Mouse (Mus musculus) left cerebral cortex, adult 11 months (tissue): Measurements from ENCODE around the gene Gabbr2.

Source experiments
- DNase-seq: peaks from one replicate; pipeline ENCODE4 v3.0.0; 2022; ENCODE audit warnings: low spot score

Gabbr2 gene

DNA sequence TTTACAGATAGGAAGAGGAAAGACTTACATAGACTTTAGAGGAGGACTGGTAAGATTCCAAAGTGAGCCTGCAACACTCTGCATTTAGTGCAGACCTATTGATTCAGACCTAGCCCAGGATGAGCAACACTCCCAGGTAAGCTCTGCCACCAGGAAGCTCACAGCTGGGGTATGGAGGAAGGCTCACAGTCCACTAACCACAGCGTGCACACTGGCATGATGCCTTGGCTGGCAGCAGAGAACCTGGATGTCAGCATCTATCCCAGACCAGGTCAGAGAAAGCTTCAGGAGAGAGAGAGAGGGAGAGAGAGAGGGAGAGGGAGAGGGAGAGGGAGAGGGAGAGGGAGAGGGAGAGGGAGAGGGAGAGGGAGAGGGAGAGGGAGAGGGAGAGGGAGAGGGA lies 231.8 kb downstream of the Gabbr2 start:
- DNase-seq, result no peak

DNA sequence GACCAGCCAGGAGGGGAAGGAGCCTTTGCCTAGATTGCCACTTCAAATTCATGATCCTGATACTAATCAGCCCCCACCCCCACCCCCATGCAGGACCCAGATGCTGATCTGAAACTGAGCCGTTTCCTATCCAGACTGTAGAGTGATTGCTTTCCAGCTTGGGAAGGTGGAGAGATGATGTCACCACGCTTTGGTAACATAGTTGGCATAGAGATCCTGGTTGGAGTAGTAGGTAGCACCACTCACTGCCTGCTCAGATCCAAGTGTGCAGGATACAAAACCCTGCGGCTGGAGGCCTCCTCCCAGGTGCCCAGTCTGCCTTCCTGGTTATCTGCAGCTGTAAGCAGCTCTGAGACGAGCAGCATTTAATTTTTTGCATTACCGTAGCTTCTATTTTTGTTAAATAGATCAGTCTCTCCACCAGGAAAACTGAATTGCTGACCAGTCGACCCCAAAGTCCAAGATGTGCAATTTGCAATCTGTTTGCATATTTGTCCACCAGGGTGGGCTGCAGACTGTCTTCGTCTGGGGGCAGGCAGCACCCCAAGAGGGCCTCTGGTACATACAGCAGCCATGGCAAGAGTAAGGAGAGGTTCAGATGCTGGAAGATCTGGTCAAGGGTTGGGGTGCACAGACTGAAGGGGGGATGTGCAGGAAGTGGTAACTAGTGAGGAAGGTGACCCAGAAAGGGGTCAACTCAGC lies 233.2 kb downstream of the Gabbr2 start:
- DNase-seq, result no peak

DNA sequence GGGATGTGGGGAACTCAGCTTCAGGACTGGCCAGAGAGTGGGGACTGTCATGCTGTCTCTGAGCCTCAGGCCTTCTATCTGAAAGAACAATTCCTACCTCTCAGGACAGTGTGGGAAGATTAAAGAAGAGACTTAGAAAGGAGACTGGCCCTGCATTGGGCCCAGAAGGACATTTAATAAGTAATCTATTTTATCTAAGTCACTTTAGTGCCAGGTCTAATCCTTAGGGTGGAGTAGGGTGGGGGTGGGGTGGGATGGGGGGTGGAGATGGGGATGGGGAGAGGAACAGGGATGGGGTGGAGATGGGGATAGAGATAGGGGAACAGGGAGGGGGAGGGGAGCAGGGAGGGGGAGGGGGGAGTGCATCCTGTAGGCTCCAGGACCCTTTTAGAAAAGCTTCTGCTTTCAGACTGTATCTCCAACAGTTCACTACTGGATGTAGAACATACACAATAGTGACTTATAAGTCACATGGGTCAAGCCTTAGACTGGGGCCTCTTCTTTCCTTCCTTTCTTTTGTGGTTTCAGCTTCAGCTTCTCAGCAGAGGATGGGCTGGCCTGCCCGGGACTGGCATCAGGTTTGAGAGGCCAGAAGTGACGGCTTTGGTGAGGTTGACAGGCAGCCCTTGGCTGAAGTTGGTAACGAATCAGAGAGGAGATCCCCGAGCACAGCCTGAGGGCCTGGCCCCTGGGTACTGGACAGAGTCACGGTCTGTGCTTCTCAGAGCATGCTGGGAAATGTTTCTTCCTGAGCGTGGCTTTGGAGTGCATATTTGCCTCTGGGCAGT lies 237.1 kb downstream of the Gabbr2 start:
- no peak for DNase-seq

- DNase-seq, result no peak
Measured at GRCm38 (mm10) chr4:46752306-46752705, 239.4 kb downstream of the Gabbr2 start.

- no peak for DNase-seq
Measured at GRCm38 (mm10) chr4:46749015-46749414, 242.7 kb downstream of the Gabbr2 start.

DNA sequence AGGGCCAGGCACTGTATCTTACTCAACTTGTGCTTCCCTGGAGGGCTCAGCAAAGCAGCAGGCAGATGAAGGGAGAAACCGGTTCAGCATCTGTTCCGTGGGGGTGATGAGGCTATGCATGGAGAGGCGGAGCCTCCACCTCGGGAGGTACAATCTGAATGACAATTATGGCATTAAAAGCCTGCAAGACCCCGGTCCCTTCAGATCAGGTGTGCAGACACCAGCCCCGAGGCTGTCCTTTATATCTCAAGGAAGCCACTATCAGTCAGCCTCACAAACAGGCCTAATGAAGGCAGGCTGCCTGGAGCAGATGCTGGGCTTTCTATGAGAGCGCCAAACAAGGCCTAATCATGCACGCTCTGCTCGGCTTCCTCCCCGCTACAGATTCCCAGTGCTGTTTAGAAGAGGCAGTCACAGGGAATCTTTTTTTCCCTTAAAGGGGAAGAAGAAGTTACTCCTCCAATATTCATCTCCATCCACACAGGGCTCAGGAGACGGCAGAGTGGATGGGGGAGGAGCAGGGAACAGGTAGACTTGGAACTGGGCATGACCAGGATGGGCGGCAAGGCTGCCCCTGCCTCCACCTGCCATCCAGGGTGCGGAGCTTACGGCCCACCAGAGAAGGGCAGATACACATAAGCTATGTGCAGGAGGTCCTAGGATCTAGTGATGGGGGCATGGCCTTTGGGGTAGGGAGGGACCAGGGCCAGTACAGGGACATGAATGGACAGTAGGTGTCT lies 244.5 kb downstream of the Gabbr2 start:
- no peak for DNase-seq

DNA sequence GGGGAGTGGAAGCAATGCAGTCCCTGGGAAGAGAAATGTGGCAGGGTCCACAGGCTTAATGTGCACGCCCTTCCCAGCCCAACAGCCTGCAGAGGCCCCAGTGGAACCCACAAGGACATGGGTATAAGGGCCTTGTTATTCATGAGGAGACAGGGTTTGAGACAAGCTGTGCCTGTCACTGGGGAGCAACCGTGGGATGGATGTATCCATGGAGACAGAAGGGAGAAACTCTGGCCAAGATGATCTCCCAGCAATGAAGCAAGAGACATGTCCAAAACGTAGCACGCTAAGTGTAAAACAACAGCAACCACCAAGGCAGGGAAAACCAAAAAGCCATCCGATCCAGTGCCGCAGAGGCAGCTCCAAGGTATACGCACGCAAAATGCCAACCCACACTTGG lies 246.1 kb downstream of the Gabbr2 start:
- no peak for DNase-seq

GRCm38 (mm10) chr4:46744583-46745155 lies 247.0 kb downstream of the Gabbr2 start:
- no peak for DNase-seq

DNA sequence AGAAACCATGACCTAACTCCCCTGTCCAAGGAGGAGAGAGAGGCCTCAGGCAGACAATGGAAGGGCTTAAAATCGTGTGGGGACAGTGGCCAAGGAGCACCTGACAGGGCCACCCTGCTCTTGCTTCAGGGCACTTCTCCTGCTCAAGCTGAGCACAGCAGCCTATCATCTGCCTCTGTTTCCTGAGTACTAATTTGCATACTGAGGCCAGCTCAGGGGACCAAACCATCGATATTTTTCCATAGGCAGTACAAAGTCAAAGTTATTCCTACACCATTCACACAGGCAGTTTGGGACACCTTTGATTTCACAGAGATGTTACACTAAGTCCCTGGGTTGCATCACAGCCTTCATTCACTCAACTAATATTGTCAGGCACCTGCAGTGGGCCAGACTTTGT lies 249.1 kb downstream of the Gabbr2 start:
- no peak for DNase-seq

- no peak for DNase-seq
Measured at GRCm38 (mm10) chr4:46736910-46737511, 254.7 kb downstream of the Gabbr2 start.

DNA sequence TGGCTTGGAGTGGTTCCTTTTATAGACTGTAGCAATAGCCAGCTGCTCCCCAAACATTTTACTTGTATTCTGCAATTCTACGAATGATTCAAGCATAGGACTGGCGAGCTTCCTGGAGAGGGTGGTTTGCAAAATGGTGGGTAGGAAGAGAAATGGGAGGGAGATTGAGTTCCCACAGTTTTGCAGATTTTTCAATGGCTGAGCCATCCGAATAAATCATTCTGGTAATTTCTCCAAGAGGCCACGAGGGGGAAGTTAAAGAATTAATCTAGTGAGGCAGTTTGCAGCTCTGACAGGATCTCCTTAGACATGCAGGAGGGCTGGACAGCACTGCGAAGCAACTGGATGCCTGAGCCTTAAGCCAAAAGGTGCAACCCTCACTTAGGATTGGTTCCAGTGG lies 256.8 kb downstream of the Gabbr2 start:
- DNase-seq, result no peak

DNA sequence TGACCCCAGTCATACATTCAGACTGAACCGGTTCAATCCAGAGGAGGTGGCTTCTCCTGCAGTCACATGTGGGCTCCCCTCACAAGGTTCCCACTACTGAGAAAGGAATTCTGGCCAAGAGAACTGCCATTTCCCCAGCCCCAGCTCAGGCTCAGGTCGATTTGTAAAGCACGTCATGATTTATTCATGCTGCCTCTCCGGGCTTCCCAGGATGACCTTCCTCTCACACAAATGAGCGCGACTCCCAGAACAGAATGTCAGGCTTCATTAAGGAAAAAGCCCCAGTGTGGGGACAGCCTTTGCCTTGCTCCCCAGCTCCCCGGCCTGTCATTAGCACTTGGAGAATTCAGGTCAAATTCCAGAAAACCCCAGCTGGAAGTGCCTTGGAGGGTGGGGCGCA lies 260.1 kb downstream of the Gabbr2 start:
- no peak for DNase-seq

DNA sequence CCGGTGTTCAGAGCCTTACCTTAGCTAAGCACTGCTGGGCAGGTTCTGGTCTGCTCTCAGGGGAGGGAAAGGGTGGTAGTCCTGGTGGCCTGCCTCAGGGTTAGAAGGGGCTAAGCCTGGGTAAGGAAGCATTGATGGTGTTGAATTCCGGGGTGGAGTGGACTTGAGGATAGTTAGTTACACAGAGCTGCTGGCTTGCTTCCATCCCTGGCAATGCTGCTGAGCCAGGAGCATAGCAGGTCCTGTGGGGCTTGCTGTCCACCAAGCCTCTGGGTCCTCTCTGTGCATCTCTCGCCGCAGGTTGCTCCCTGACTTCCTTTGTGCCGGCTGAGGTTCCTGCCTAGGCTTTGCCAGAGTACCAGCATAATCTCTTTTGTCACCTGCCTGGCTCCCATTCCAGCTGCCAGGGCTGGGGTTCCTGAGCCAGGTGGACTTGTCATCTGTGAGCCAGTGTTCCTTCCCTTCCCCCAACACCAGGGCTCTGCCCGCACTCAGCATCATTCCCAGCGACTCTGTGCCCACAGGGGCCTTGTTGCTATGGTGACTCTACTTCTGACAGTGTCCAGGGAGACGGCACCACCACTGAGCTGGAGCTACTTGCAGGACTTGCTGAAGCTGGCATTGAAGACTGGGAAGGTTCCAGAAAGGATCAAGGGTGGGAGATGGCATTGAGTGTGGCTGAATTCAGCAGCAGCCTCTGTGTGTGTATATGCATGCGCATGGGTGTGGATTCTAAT lies 262.2 kb downstream of the Gabbr2 start:
- DNase-seq, result no peak

- DNase-seq, result no peak
Measured at GRCm38 (mm10) chr4:46728231-46728630, 263.4 kb downstream of the Gabbr2 start.

- DNase-seq, result no peak
Measured at GRCm38 (mm10) chr4:46727153-46727552, 264.5 kb downstream of the Gabbr2 start.

GRCm38 (mm10) chr4:46720821-46721557 lies 270.7 kb downstream of the Gabbr2 start:
- DNase-seq, result no peak

DNA sequence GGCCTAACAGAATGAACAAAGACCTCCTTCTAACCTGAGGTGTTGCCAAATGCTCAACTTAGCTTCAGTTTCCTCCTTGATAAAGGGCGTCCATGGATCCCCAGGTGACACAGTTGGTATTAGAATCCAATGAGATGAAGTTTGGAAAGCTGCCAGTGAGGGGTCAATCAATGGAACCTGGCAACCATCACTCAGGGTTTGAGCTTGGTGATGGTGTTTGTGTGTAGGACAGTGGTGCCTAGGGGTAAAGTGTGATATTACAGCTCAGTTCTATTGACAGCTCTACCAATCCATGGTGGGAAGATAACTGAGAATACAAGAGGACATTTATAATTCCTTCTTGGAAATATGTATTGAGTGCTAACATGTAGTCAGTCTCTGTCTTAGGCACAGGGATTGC lies 271.6 kb downstream of the Gabbr2 start:
- DNase-seq, result no peak

GRCm38 (mm10) chr4:46718624-46719023 lies 273.0 kb downstream of the Gabbr2 start:
- DNase-seq, result no peak

DNA sequence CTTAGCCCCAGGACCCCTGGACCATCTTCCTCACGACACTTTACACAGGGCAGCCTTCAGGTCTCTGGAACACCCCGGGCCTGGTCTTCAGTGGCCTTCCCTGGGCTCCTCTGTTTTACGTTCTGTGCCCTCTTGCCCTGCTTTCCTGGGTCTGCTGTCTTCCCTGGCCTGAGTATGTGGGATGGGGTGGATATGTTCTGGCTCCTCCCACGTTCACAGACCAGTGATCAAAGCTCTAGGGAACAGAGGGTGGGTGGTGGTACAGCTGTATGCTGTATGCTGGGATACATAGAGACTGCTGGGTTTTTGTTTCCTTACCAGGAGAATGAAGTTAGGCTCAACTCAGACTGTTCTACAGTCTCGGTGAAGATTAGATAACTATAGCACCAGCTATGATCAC lies 274.5 kb downstream of the Gabbr2 start:
- DNase-seq, result no peak

GRCm38 (mm10) chr4:46716361-46716760 lies 275.3 kb downstream of the Gabbr2 start:
- no peak for DNase-seq

DNA sequence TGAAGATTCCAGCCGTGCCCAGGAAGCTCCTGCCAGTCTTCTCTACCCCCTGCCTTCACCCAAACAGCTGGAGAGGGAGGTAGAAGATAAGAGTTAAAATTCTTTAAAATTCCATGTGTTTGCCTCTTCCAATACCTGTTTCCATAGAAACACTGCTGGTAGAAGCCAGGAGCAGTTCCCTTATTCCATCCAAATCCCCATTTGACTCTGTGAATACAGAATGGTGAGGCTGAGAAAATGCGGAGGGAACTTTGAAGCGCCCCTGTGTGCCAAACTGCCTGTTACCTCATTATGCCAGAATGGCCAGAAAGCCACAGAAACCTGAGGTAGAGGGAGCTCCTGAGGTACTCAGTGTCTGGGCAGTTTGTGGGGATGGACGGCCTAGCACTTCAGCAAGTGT lies 281.1 kb downstream of the Gabbr2 start:
- DNase-seq, result no peak
